12 mouse cellular contexts compared by ENCODE assay signal in the genomic region with DNA sequence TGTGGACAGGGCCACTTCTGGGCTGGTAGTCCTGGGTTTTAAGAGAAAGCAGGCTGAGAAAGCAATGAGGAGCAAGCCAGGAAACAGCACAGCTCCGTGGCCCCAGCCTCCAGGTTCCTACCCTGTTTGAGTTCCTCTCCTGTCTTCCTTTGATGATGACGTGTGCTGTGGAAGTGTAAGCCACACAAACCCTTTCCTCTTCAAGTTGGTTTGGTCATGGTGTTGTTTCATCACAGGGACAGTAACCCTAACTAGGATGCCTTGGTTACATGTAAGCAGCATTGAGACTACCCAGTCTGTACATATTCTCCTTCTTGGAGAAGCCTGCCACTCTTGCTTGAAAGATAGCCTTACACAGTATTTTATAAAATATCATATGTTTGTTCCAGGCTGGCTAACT.
"Had no signal": no experiment of that assay in that cellular context is flagged by ENCODE, and none has a peak within 500 bp of the region (broad histone marks: within the 10 kb centered on the region; RNA-seq: fewer than 3 reads in every experiment).

No protein-coding gene starts in this region.

- DNase-seq: liver, postnatal 0 days; lung, adult 2 months; lung, postnatal 14 days; lung, postnatal 36 days; right cerebral cortex, postnatal 25 days; right cerebral cortex, postnatal 4 days; spleen, adult 18-20 months; thymus, adult 18-20 months; thymus, postnatal 14 days; thymus, postnatal 36 days had no signal

- ATAC-seq: liver, postnatal 0 days; midbrain, embryonic 13.5 days; midbrain, embryonic 15.5 days had no signal
